Mouse (Mus musculus) ES-E14 (cell line): ENCODE measurements at regions not wholly inside any gene's neighbourhood (a gene's known extent, or its start where the extent isn't known, plus 50 kb on each side); places are given as distances from the start of the nearest gene placed in this dataset.

Experiments
- CHD2 ChIP-seq: IDR thresholded peaks from 2 replicates; pipeline ENCODE4 v1.6.1; 2014; ENCODE audit warnings: mild to moderate bottlenecking, low read depth, low read length, inconsistent platforms
- HCFC1 ChIP-seq: IDR thresholded peaks from 2 replicates; pipeline ENCODE4 v1.6.1; 2012; ENCODE audit warnings: low read length, inconsistent platforms, borderline replicate concordance; ENCODE audit not compliant: insufficient read depth
- MAFK ChIP-seq: IDR thresholded peaks from 2 replicates; pipeline ENCODE4 v1.6.1; 2014; ENCODE audit warnings: mild to moderate bottlenecking, low read depth, low read length, inconsistent platforms; ENCODE audit not compliant: insufficient read depth
- ZC3H11A ChIP-seq: IDR thresholded peaks from 2 replicates; pipeline ENCODE4 v1.6.1; 2012; ENCODE audit warnings: low read depth, mild to moderate bottlenecking, inconsistent platforms, low read length, borderline replicate concordance
- ZNF384 ChIP-seq: IDR thresholded peaks from 2 replicates; pipeline ENCODE4 v1.6.1; 2012; ENCODE audit warnings: low read depth, low read length, inconsistent platforms

DNA sequence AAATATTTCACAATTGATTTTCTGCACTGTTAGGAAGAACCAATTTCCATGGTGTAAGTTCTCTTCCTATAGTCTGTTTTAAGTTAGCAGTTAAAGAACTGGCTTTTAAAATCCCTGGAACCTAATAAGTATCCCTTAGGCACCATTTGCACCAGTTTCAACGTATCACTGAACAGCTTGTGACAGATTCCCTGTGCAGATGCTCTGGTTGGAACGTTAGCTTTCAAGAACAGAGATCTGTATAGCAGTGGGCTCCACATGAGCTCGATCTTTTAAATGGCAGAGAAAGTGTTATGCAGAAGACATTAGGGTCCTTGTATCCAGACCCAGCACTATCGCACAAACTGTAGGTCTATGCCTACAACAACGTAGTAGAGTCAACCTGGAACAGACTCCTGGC lies 52.6 kb upstream of the Aco1 start:
- TF ChIP-seq ZNF384, result no peak
- TF ChIP-seq CHD2, result no peak
- no peak for TF ChIP-seq ZC3H11A
- no peak for TF ChIP-seq HCFC1
- no peak for TF ChIP-seq MAFK
